Mouse (Mus musculus) sigmoid colon, adult 10 weeks (tissue): ENCODE results near the gene Ptgs2. TPM values are rescaled to one million over a fixed set of nuclear protein-coding genes. Genes with fewer than 3 reads are reported as not detected.

Experiments
- polyA plus RNA-seq: library from polyadenylated mRNA; stranded (reverse); fragments of 350-450 nt; fragmentation: Illumina TruSeq; extraction: RNeasy Lipid Tissue Mini Kit (QIAGEN cat#74804); gene quantifications from one replicate; pipeline ENCODE4 v1.2.3, GENCODE M21; 2014; ENCODE audit warnings: low read depth, low replicate concordance

Ptgs2 gene
- polyA plus RNA-seq: 15.5 TPM

DNA sequence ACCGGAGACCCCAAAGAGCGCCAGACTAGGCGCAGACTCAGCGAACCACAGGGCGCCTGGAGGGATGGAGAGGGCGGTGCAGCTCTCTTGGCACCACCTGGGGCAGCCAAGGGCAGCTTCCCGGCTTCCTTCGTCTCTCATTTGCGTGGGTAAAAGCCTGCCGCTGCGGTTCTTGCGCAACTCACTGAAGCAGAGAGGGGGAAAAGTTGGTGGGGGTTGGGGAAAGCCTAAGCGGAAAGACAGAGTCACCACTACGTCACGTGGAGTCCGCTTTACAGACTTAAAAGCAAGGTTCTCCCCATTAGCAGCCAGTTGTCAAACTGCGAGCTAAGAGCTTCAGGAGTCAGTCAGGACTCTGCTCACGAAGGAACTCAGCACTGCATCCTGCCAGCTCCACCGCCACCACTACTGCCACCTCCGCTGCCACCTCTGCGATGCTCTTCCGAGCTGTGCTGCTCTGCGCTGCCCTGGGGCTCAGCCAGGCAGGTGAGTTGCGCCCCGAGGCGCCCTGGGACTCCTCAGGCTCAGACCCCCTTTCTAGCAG is at the start of gene Ptgs2:
Ptgs2 (plus strand) TSS at position 242 of the 544 bp plus-strand sequence.

Other genes with a start within 250 kb of the Ptgs2 start
- gene Pla2g4a, start 138.7 kb upstream of the Ptgs2 start, polyA plus RNA-seq: 140 TPM
- not detected for gene Pdc, start 219.4 kb downstream of the Ptgs2 start, polyA plus RNA-seq